Mouse (Mus musculus): Measurements from ENCODE around the gene Cryzl1. TPM values are rescaled to one million over a fixed set of nuclear protein-coding genes. Genes with fewer than 3 reads are reported as not detected.

Cryzl1 gene
- polyA plus RNA-seq, 1 experiment from 2014 or later = 73.2 TPM

- Histone ChIP-seq H3K27me3 (ENCODE audit: control insufficient read depth, insufficient read depth, low read length) (no peaks in the 10 kb centered on the region), H3K4me1 (ENCODE audit: control insufficient read depth, insufficient read depth, low read length) (peaks cover 11% of the 10 kb centered on the region), H3K27ac (ENCODE audit: low read depth, low read length) (no peak overlapping the region), H3K9ac (ENCODE audit: low read length) (no peak overlapping the region), H3K9me3 (ENCODE audit: control insufficient read depth, low read length) (no peaks in the 10 kb centered on the region), H3K4me2 (ENCODE audit: low read depth) (no peak overlapping the region), H3K36me3 (ENCODE audit: control insufficient read depth, insufficient read depth, low read length) (no peaks in the 10 kb centered on the region), H3K4me3 (ENCODE audit: low read depth, low read length) (no peak overlapping the region)
- ATAC-seq (ENCODE audit: insufficient read depth, low FRiP score, low TSS enrichment) = no peak
- DNase-seq (ENCODE audit: low spot score) = no peak
- WGBS = 81% methylated on average over 2 of the region's 2 CpGs
These were observed 4.0 kb upstream of the Cryzl1 start for GRCm38 (mm10) chr16:91732816-91733215.

DNA sequence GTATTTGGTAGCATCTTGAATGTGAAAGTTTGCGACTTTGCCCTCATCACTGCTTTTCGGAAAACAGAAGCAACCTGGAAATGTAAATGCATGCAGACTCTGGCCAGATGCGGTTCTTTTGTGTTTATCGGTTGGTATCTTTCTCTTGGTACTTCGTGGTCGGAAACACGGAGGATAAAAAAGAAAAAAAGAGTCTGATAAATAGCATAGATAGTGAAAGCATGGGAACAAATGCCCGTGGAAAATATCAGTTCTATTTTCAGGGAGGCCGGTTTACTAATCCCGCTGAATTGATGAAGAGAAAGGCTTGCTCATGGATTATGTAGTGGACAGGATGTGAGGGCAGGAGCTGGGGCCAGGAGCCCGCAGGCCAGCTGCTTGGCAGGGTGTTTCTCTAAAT lies 1.7 kb upstream of the Cryzl1 start:
- Histone ChIP-seq H3K4me2 (ENCODE audit: low read depth) (peak overlapping the region; percentile 69), H3K4me3 (ENCODE audit: low read depth, low read length) (peak overlapping the region; percentile 95), H3K9me3 (ENCODE audit: control insufficient read depth, low read length) (no peaks in the 10 kb centered on the region), H3K36me3 (ENCODE audit: control insufficient read depth, insufficient read depth, low read length) (no peaks in the 10 kb centered on the region), H3K27ac (ENCODE audit: low read depth, low read length) (peak overlapping the region; percentile 95), H3K9ac (ENCODE audit: low read length) (peak overlapping the region; percentile 95), H3K4me1 (ENCODE audit: control insufficient read depth, insufficient read depth, low read length) (peaks cover 11% of the 10 kb centered on the region), H3K27me3 (ENCODE audit: control insufficient read depth, insufficient read depth, low read length) (no peaks in the 10 kb centered on the region)
- DNase-seq (ENCODE audit: low spot score) = no peak
- under 1% methylated on average over 11 of the region's 11 CpGs for WGBS
- no peak for ATAC-seq (ENCODE audit: insufficient read depth, low FRiP score, low TSS enrichment)

- Histone ChIP-seq H3K4me1 (ENCODE audit: control insufficient read depth, insufficient read depth, low read length) (peaks cover 8% of the 10 kb centered on the region), H3K27me3 (ENCODE audit: control insufficient read depth, insufficient read depth, low read length) (no peaks in the 10 kb centered on the region), H3K9ac (ENCODE audit: low read length) (peak overlapping the region; percentile 95), H3K36me3 (ENCODE audit: control insufficient read depth, insufficient read depth, low read length) (no peaks in the 10 kb centered on the region), H3K4me3 (ENCODE audit: low read depth, low read length) (peak overlapping the region; percentile 95), H3K9me3 (ENCODE audit: control insufficient read depth, low read length) (no peaks in the 10 kb centered on the region), H3K4me2 (ENCODE audit: low read depth) (peak overlapping the region; percentile 69), H3K27ac (ENCODE audit: low read depth, low read length) (peak overlapping the region; percentile 95)
- ATAC-seq (ENCODE audit: insufficient read depth, low FRiP score, low TSS enrichment) (peak; percentile 8; the same call in 1 of the 2 replicates), DNase-seq (ENCODE audit: low spot score) (peak; percentile 76)
- under 1% methylated on average over 33 of the region's 44 CpGs for WGBS
These were observed 1.2 kb upstream of the Cryzl1 start for GRCm38 (mm10) chr16:91729821-91730441.

GRCm38 (mm10) chr16:91729066-91729482 lies 299 bp upstream of the Cryzl1 start, which contains the start of gene Itsn1:
TSS of gene Itsn1 (plus strand) at chr16:91729281.
- Histone ChIP-seq H3K4me1 (ENCODE audit: control insufficient read depth, insufficient read depth, low read length) (peaks cover 3% of the 10 kb centered on the region), H3K9me3 (ENCODE audit: control insufficient read depth, low read length) (no peaks in the 10 kb centered on the region), H3K4me3 (ENCODE audit: low read depth, low read length) (peak within 1 kb of the TSS; percentile 95), H3K27ac (ENCODE audit: low read depth, low read length) (peak within 1 kb of the TSS; percentile 95), H3K27me3 (ENCODE audit: control insufficient read depth, insufficient read depth, low read length) (no peaks in the 10 kb centered on the region), H3K9ac (ENCODE audit: low read length) (peak within 1 kb of the TSS; percentile 95), H3K4me2 (ENCODE audit: low read depth) (peak within 1 kb of the TSS; percentile 69), H3K36me3 (ENCODE audit: control insufficient read depth, insufficient read depth, low read length) (no peaks in the 10 kb centered on the region)
- ATAC-seq (ENCODE audit: insufficient read depth, low FRiP score, low TSS enrichment) = peak; percentile 88
- DNase-seq (ENCODE audit: low spot score) = peak; percentile 97
- 0% methylated on average over 24 of the region's 33 CpGs for WGBS

DNA sequence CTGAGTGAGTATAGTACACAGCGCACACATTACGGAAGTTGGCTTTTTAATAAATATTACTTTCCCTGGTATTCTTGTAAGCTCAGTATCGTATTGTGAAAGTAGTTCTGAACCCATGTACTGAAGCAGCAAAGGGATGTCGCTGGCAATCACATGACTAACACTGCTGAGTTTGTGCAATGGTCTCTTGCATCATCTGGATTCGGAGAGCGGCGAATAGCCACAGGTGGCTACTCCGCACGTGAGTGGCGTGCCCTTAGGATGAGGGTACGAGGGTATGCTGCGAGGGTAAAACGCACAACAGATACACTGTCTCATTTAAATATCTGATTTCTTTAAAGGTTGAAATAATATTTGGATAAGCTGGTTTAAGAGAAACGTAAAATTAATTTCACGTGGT lies 1.3 kb downstream of the Cryzl1 start:
- Histone ChIP-seq H3K4me3 (ENCODE audit: low read depth, low read length) (peak overlapping the region; percentile 95; the same call in 1 of the 2 replicates), H3K4me1 (ENCODE audit: control insufficient read depth, insufficient read depth, low read length) (peaks cover 3% of the 10 kb centered on the region), H3K9ac (ENCODE audit: low read length) (no peak overlapping the region), H3K9me3 (ENCODE audit: control insufficient read depth, low read length) (no peaks in the 10 kb centered on the region), H3K27me3 (ENCODE audit: control insufficient read depth, insufficient read depth, low read length) (no peaks in the 10 kb centered on the region), H3K4me2 (ENCODE audit: low read depth) (peak overlapping the region; percentile 65), H3K36me3 (ENCODE audit: control insufficient read depth, insufficient read depth, low read length) (no peaks in the 10 kb centered on the region), H3K27ac (ENCODE audit: low read depth, low read length) (no peak overlapping the region)
- no peak for ATAC-seq (ENCODE audit: insufficient read depth, low FRiP score, low TSS enrichment)
- no peak for DNase-seq (ENCODE audit: low spot score)
- 90% methylated on average over 15 of the region's 15 CpGs for WGBS

- 52% methylated on average over 3 of the region's 3 CpGs for WGBS
- no peak for ATAC-seq (ENCODE audit: insufficient read depth, low FRiP score, low TSS enrichment)
- H3K36me3 ChIP-seq (ENCODE audit: control insufficient read depth, insufficient read depth, low read length) = no peaks in the 10 kb centered on the region
These were observed 4.5 kb downstream of the Cryzl1 start for GRCm38 (mm10) chr16:91724247-91724646.

GRCm38 (mm10) chr16:91717399-91717798 lies 11.4 kb downstream of the Cryzl1 start:
- Histone ChIP-seq H3K9me3 (ENCODE audit: control insufficient read depth, low read length) (no peaks in the 10 kb centered on the region), H3K27ac (ENCODE audit: low read depth, low read length) (no peak overlapping the region), H3K4me3 (ENCODE audit: low read depth, low read length) (no peak overlapping the region), H3K36me3 (ENCODE audit: control insufficient read depth, insufficient read depth, low read length) (peaks cover 2% of the 10 kb centered on the region; the same call in 1 of the 2 replicates), H3K4me2 (ENCODE audit: low read depth) (no peak overlapping the region), H3K27me3 (ENCODE audit: control insufficient read depth, insufficient read depth, low read length) (no peaks in the 10 kb centered on the region), H3K4me1 (ENCODE audit: control insufficient read depth, insufficient read depth, low read length) (no peaks in the 10 kb centered on the region), H3K9ac (ENCODE audit: low read length) (no peak overlapping the region)
- DNase-seq (ENCODE audit: low spot score) (no peak), ATAC-seq (ENCODE audit: insufficient read depth, low FRiP score, low TSS enrichment) (no peak)
- WGBS = 86% methylated on average over 4 of the region's 4 CpGs

More at GRCm38 (mm10) chr16:91724247-91724646, 4.5 kb downstream of the Cryzl1 start:
- Histone ChIP-seq H3K27me3 (ENCODE audit: control insufficient read depth, insufficient read depth, low read length) (no peaks in the 10 kb centered on the region), H3K4me1 (ENCODE audit: control insufficient read depth, insufficient read depth, low read length) (no peaks in the 10 kb centered on the region), H3K9me3 (ENCODE audit: control insufficient read depth, low read length) (no peaks in the 10 kb centered on the region), H3K27ac (ENCODE audit: low read depth, low read length) (no peak overlapping the region), H3K4me2 (ENCODE audit: low read depth) (no peak overlapping the region), H3K9ac (ENCODE audit: low read length) (no peak overlapping the region), H3K4me3 (ENCODE audit: low read depth, low read length) (no peak overlapping the region)
- DNase-seq (ENCODE audit: low spot score) = peak; percentile 56

DNA sequence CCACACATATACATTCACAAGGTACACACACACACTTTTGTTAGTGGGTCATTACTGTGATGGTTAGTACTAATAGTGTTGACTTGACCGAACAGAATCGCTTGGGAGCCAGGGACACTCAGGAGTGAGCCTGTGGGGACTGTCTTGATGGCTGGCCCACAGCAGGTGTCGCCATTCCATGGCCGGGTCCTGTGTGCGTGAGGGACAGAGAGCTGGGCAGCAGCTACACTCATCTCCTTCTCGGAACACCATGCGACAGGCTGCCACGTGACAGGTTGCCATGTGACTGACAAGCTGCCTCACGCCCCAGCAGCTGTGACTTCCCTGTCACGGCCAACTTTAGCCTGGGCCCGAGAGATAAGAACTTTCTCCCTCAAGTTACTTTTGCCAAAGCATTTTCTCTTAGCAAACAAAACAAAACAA lies 11.8 kb downstream of the Cryzl1 start:
- DNase-seq (ENCODE audit: low spot score) = no peak
- Histone ChIP-seq H3K36me3 (ENCODE audit: control insufficient read depth, insufficient read depth, low read length) (peaks cover 2% of the 10 kb centered on the region; the same call in 1 of the 2 replicates), H3K9me3 (ENCODE audit: control insufficient read depth, low read length) (no peaks in the 10 kb centered on the region), H3K27ac (ENCODE audit: low read depth, low read length) (no peak overlapping the region), H3K4me3 (ENCODE audit: low read depth, low read length) (no peak overlapping the region), H3K4me1 (ENCODE audit: control insufficient read depth, insufficient read depth, low read length) (no peaks in the 10 kb centered on the region), H3K27me3 (ENCODE audit: control insufficient read depth, insufficient read depth, low read length) (no peaks in the 10 kb centered on the region), H3K4me2 (ENCODE audit: low read depth) (no peak overlapping the region), H3K9ac (ENCODE audit: low read length) (no peak overlapping the region)
- ATAC-seq (ENCODE audit: insufficient read depth, low FRiP score, low TSS enrichment) = no peak
- 87% methylated on average over 11 of the region's 11 CpGs for WGBS

GRCm38 (mm10) chr16:91710241-91710640 lies 18.5 kb downstream of the Cryzl1 start:
- Histone ChIP-seq H3K9ac (ENCODE audit: low read length) (no peak overlapping the region), H3K27me3 (ENCODE audit: control insufficient read depth, insufficient read depth, low read length) (no peaks in the 10 kb centered on the region), H3K36me3 (ENCODE audit: control insufficient read depth, insufficient read depth, low read length) (peaks cover 5% of the 10 kb centered on the region; the same call in 1 of the 2 replicates), H3K27ac (ENCODE audit: low read depth, low read length) (no peak overlapping the region), H3K4me1 (ENCODE audit: control insufficient read depth, insufficient read depth, low read length) (no peaks in the 10 kb centered on the region), H3K4me3 (ENCODE audit: low read depth, low read length) (no peak overlapping the region), H3K4me2 (ENCODE audit: low read depth) (no peak overlapping the region), H3K9me3 (ENCODE audit: control insufficient read depth, low read length) (no peaks in the 10 kb centered on the region)
- no peak for ATAC-seq (ENCODE audit: insufficient read depth, low FRiP score, low TSS enrichment)
- no peak for DNase-seq (ENCODE audit: low spot score)
- 95% methylated on average over 7 of the region's 7 CpGs for WGBS
